Mouse (Mus musculus) erythroid progenitor cell, adult 5-6 weeks (primary cell): ENCODE measurements around the gene Dkk3. TPM values are rescaled to one million over a fixed set of nuclear protein-coding genes. Genes with fewer than 3 reads are reported as not detected.

ENCODE experiments used
- ATAC-seq: replicated peaks from 2 replicates; pipeline ENCODE4 v1.8.0; 2016; ENCODE audit warnings: moderate number of reproducible peaks, mild to moderate bottlenecking, moderate TSS enrichment, inconsistent platforms; ENCODE audit not compliant: poor library complexity, low FRiP score, severe bottlenecking
- total RNA-seq, 2 experiments: library from RNA; stranded (forward) in 1 of 2; stranded (reverse) in 1 of 2; fragments of 150-400 nt in 1 of 2; fragments of 186-747, 209-891 nt in 1 of 2; gene quantifications; 2 replicates each; pipeline versions ENCODE4 v1.2.3 to v1.2.4; 2015 to 2017; ENCODE audit warnings: low replicate concordance in 2 of 2

Gene Dkk3
- total RNA-seq, 2 experiments from 2014 or later: not detected

- no peak for ATAC-seq
These were observed 72.7 kb downstream of the Dkk3 start for GRCm38 (mm10) chr7:112086186-112086585.

- ATAC-seq: peak; percentile 83
These were observed 73.8 kb downstream of the Dkk3 start for GRCm38 (mm10) chr7:112085062-112085461.

DNA sequence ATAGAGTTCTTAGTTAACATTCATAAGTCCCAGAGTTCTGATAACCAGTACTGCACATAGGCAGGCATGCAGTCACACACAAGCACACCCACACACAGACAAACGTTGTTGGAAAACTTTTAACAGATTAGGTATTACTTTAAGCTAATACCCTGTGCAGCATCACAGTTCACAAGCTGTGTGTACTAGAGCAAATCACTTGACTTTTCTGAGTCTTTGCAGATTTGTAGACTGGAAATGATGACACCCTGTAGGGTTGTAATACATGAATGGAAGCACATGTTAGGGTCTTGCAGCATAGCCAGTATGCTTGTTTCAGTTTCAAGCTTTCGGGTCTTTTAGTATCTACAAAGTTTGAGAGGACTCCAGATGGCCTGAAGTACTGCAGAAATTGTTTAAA is 74.6 kb downstream of the Dkk3 start:
- no peak for ATAC-seq

DNA sequence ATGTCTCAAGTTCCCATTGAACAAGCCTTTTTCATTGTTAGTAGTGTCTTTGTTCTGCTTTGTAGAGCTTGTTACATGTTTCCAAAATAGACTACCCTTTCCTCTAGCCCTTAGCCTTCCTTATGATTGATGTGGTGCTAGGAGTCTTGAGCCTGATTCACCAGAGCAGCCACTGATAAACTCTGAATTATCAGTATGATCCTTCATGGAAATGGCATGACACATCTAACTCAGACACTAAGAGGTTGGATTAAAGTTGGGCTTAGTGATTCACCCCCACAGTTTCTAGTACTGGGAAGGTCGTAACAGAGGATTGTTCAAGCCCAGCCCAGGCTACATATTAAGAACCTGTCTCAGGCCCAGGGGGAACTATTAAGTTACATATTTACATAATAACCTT is 76.2 kb downstream of the Dkk3 start:
- ATAC-seq: no peak

- no peak for ATAC-seq
These were observed 84.0 kb downstream of the Dkk3 start for GRCm38 (mm10) chr7:112074868-112075267.

Other genes starting within 250 kb of the Dkk3 start
- gene Usp47, start 135.6 kb downstream of the Dkk3 start, total RNA-seq (2015; ENCODE audit: low replicate concordance): 24.7 and 26.3 TPM in 2 replicates
- gene Usp47, start 135.6 kb downstream of the Dkk3 start, total RNA-seq (2017; ENCODE audit: low replicate concordance): 62.9 and 64.2 TPM in 2 replicates
- not detected in 2 replicates for gene Mical2, start 66.8 kb upstream of the Dkk3 start, total RNA-seq (2015; ENCODE audit: low replicate concordance)
- not detected in 2 replicates for gene Mical2, start 66.8 kb upstream of the Dkk3 start, total RNA-seq (2017; ENCODE audit: low replicate concordance)